Mouse (Mus musculus) limb, embryonic 13.5 days (tissue): ENCODE results near the gene Mrps9. TPM values are rescaled to one million over a fixed set of nuclear protein-coding genes. Genes with fewer than 3 reads are reported as not detected.

Experiments
- ATAC-seq: fragments of 200-750 bp; cut with Nextera tagmentation; 2 replicates; pipeline ENCODE4 v1.8.0; 2017; ENCODE audit warnings: low read depth, moderate number of reproducible peaks, moderate TSS enrichment; ENCODE audit not compliant: low FRiP score
- H3K27ac ChIP-seq: fragments of 300-500 bp; sonication (generic); 2 replicates; pipeline ENCODE4 v1.5.1; 2015; ENCODE audit warnings: inconsistent platforms, mild to moderate bottlenecking, moderate library complexity
- H3K27me3 ChIP-seq: fragments of 300-500 bp; sonication (generic); 2 replicates; pipeline ENCODE4 v1.6.1; 2015; ENCODE audit warnings: mild to moderate bottlenecking, inconsistent platforms
- H3K36me3 ChIP-seq: fragments of 300-500 bp; sonication (generic); 2 replicates; pipeline ENCODE4 v1.6.1; 2015; ENCODE audit warnings: inconsistent platforms, mild to moderate bottlenecking, moderate library complexity
- H3K4me1 ChIP-seq: fragments of 300-500 bp; sonication (generic); 2 replicates; pipeline ENCODE4 v1.6.1; 2015; ENCODE audit warnings: inconsistent platforms
- H3K4me2 ChIP-seq: fragments of 300-500 bp; sonication (generic); replicated peaks from 2 replicates; pipeline ENCODE4 v1.6.1; 2015; ENCODE audit warnings: inconsistent platforms, mild to moderate bottlenecking, moderate library complexity
- H3K4me3 ChIP-seq: fragments of 300-500 bp; sonication (generic); 2 replicates; pipeline ENCODE4 v1.5.1; 2015; ENCODE audit warnings: moderate library complexity, mild to moderate bottlenecking, inconsistent platforms
- H3K9ac ChIP-seq: fragments of 300-500 bp; sonication (generic); 2 replicates; pipeline ENCODE4 v1.6.1; 2015; ENCODE audit warnings: mild to moderate bottlenecking, inconsistent platforms
- H3K9me3 ChIP-seq: fragments of 300-500 bp; sonication (generic); 2 replicates; pipeline ENCODE4 v1.6.1; 2016; ENCODE audit warnings: inconsistent platforms
- WGBS: fragments of 180-500 bp; shearing (Covaris S2); methylation state at CpG from one replicate; pipeline ENCODE4 v1.1.7; 2015; 5-methylcytosine and 5-hydroxymethylcytosine counted together
- polyA plus RNA-seq: library from polyadenylated mRNA; unstranded; fragments of >200 nt; fragmentation: Nextera tagmentation; extraction: Ambion mirVana; gene quantifications from 2 replicates; pipeline ENCODE4 v1.2.1, GENCODE M21; 2015

Mrps9 gene
- polyA plus RNA-seq, result 46.6 and 51.7 TPM in 2 replicates

GRCm38 (mm10) chr1:42850663-42851397, at the start of gene Mrps9:
Gene Mrps9, plus strand, starts transcription at chr1:42851233.
- H3K9me3 ChIP-seq, result no peaks in the 10 kb centered on the region
- H3K4me1 ChIP-seq, result peaks cover 14% of the 10 kb centered on the region
- no peaks in the 10 kb centered on the region for H3K36me3 ChIP-seq
- peak within 1 kb of the TSS; percentile 78 for H3K4me2 ChIP-seq
- WGBS, result under 1% methylated on average over 22 of the region's 23 CpGs
- H3K9ac ChIP-seq, result peak within 1 kb of the TSS; percentile 88
- H3K27me3 ChIP-seq, result no peaks in the 10 kb centered on the region
- H3K27ac ChIP-seq, result peak within 1 kb of the TSS; percentile 58; the same call in 1 of the 2 replicates
- peak; percentile 100 for ATAC-seq
- H3K4me3 ChIP-seq, result peak within 1 kb of the TSS; percentile 96

DNA sequence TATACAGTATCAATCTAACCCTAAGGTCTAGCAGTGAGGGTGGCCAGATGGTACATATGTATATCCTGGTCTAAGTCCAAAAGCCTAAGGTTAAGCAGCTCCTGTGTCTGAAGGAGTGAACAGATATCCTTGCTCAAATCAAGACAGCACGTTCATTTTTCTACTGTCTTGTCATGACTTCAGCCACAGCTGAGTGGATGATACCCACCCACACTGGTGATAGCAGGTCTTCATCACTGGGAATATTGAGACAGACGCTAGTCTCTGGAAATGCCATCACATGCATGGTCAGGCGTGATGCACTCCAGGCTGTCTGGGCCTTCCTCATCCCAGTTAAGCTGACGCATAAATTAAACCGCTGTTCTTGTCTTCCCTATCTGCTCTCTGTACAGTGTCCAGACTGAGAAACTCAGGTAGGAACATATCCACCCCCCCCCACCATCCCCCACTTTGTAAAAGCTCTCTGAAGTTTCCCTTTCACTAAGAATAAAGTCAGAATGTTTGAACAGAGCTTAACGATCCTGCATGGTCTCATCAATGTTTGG, 37.7 kb upstream of the Mrps9 start:
- Histone ChIP-seq H3K27me3 (no peaks in the 10 kb centered on the region), H3K4me3 (no peak overlapping the region), H3K9ac (no peak overlapping the region), H3K9me3 (no peaks in the 10 kb centered on the region), H3K4me2 (no peak overlapping the region), H3K4me1 (no peaks in the 10 kb centered on the region), H3K36me3 (no peaks in the 10 kb centered on the region), H3K27ac (no peak overlapping the region)
- no peak for ATAC-seq
- 88% methylated on average over 6 of the region's 6 CpGs for WGBS

GRCm38 (mm10) chr1:42814798-42815619, 36.0 kb upstream of the Mrps9 start:
- no peak for ATAC-seq
- Histone ChIP-seq H3K36me3 (no peaks in the 10 kb centered on the region), H3K4me3 (no peak overlapping the region), H3K4me2 (no peak overlapping the region), H3K27me3 (no peaks in the 10 kb centered on the region), H3K9me3 (no peaks in the 10 kb centered on the region), H3K27ac (no peak overlapping the region), H3K4me1 (no peaks in the 10 kb centered on the region), H3K9ac (no peak overlapping the region)
- whole genome bisulfite sequencing, result 84% methylated on average over 15 of the region's 15 CpGs

- peak overlapping the region; percentile 58; the same call in 1 of the 2 replicates for H3K27ac ChIP-seq
- under 1% methylated on average over 21 of the region's 21 CpGs for WGBS
Measured at GRCm38 (mm10) chr1:42851398-42851767, 350 bp downstream of the Mrps9 start.

DNA sequence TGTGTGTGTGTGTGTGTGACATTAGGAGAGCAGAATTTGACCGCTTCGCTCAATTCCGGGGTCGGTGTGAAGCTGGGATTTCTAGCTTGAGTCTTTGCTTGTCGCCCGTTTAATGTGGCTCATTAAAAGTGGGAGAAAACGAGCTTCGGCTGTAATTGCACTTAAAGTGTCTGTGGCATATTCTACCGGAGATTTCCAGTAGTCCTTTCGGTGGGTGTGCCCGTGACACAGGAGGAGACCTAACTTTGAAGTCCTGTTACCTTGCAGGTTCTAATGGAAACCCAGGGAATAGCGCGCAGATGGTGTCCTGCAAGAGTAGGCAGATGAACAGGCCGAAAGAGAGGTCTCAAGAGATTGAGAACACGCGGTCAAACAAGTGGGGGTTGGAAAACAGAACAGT, 777 bp downstream of the Mrps9 start:
- Histone ChIP-seq H3K36me3 (no peaks in the 10 kb centered on the region), H3K27me3 (no peaks in the 10 kb centered on the region), H3K4me1 (peaks cover 14% of the 10 kb centered on the region), H3K4me2 (peak overlapping the region; percentile 78), H3K4me3 (peak overlapping the region; percentile 96), H3K9me3 (no peaks in the 10 kb centered on the region), H3K9ac (peak overlapping the region; percentile 88), H3K27ac (no peak overlapping the region)
- ATAC-seq, result no peak
- 1% methylated on average over 16 of the region's 16 CpGs for WGBS

More at GRCm38 (mm10) chr1:42851398-42851767, 350 bp downstream of the Mrps9 start:
- H3K36me3 ChIP-seq, result no peaks in the 10 kb centered on the region
- peak overlapping the region; percentile 78 for H3K4me2 ChIP-seq
- no peaks in the 10 kb centered on the region for H3K27me3 ChIP-seq
- H3K9me3 ChIP-seq, result no peaks in the 10 kb centered on the region
- peaks cover 14% of the 10 kb centered on the region for H3K4me1 ChIP-seq
- peak overlapping the region; percentile 96 for H3K4me3 ChIP-seq
- peak overlapping the region; percentile 88 for H3K9ac ChIP-seq
- no peak; the same call in 1 of the 2 replicates for ATAC-seq

- Histone ChIP-seq H3K4me2 (no peak overlapping the region), H3K9ac (no peak overlapping the region), H3K4me1 (no peaks in the 10 kb centered on the region), H3K27ac (no peak overlapping the region), H3K36me3 (peaks cover 35% of the 10 kb centered on the region), H3K9me3 (no peaks in the 10 kb centered on the region), H3K27me3 (no peaks in the 10 kb centered on the region), H3K4me3 (no peak overlapping the region)
- no peak for ATAC-seq
- WGBS, result 88% methylated on average over 5 of the region's 5 CpGs
Measured at GRCm38 (mm10) chr1:42864719-42865250, 13.8 kb downstream of the Mrps9 start.

DNA sequence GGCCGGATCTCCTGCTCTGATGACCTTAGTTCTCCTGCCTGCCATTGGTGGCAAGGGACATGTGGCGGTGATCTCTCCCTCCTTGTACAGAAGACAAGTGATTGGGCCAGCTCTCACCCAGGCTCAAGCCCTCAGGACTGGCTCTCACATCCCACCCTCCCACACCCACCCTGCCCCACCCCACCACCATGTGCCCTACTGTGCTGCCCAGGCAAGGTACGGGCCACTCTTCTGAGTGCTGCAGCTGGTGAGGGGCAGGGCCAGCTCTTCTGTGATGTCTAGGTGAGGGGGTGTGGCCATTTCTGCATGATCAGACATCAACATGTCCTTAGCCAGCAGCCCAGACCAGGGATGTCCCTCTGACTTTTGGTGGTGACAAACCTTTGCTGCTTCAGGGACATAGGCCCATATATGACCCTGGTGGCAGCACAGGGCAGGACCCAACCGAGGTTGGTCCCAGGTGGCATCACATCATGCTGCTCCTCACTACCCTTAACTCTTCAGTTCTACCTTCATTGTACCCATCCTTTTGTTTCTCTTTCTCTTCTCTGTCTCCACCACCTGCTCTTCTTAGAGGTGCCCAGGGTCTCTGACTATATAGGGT, 14.4 kb downstream of the Mrps9 start:
- 95% methylated on average over 4 of the region's 4 CpGs for WGBS
- Histone ChIP-seq H3K27ac (no peak overlapping the region), H3K9ac (no peak overlapping the region), H3K4me1 (no peaks in the 10 kb centered on the region), H3K27me3 (no peaks in the 10 kb centered on the region), H3K36me3 (peaks cover 35% of the 10 kb centered on the region), H3K4me2 (no peak overlapping the region), H3K4me3 (no peak overlapping the region), H3K9me3 (no peaks in the 10 kb centered on the region)
- no peak for ATAC-seq

DNA sequence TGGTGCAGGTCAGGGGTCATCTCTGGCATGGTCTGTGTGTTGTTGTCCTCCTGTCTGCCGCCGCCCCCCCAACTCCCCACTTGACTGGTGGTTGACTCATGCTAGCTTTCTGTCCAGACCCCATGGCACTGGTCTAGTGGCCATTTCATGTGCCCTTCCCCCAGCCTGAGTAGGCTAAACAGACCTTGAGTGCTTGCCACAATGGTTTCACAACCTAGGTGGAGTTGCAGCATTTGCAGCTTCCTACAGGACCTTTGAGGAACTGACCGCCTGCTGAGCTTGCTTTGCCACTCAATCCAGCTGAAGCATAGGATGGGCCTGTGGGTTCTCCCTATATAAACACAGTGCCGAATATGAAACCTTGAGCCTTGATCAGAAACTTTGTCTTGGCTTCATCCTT, 15.0 kb downstream of the Mrps9 start:
- Histone ChIP-seq H3K27ac (no peak overlapping the region), H3K36me3 (peaks cover 35% of the 10 kb centered on the region), H3K9me3 (no peaks in the 10 kb centered on the region), H3K4me1 (no peaks in the 10 kb centered on the region), H3K9ac (no peak overlapping the region), H3K27me3 (no peaks in the 10 kb centered on the region), H3K4me2 (no peak overlapping the region), H3K4me3 (no peak overlapping the region)
- ATAC-seq, result no peak
- 92% methylated on average over 4 of the region's 4 CpGs for WGBS

- no peak overlapping the region for H3K27ac ChIP-seq
- H3K9me3 ChIP-seq, result no peaks in the 10 kb centered on the region
- H3K4me2 ChIP-seq, result no peak overlapping the region
- ATAC-seq, result no peak
- H3K27me3 ChIP-seq, result no peaks in the 10 kb centered on the region
- no peaks in the 10 kb centered on the region for H3K4me1 ChIP-seq
- WGBS, result 95% methylated on average over 3 of the region's 3 CpGs
- H3K36me3 ChIP-seq, result peaks cover 35% of the 10 kb centered on the region
- no peak overlapping the region for H3K4me3 ChIP-seq
- no peak overlapping the region for H3K9ac ChIP-seq
Measured at GRCm38 (mm10) chr1:42867188-42867587, 16.2 kb downstream of the Mrps9 start.

DNA sequence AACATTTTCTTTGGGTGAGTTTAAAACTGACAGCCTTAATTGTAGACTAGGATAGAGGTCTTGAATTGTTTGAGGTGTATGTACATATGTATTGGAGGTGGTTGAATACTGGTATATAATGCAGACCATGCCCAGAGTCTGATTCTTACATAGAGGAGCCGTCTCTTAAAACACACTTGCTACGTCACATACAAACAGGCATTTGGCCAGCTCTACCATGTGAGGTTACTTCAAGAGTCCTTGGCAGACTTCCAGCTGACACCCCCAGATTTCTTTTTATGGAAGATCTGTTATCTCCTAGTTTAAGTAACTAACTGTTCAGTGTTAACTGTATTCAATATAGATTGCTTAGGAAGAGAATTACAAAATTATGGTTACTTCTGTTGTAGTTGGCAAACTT, 23.1 kb downstream of the Mrps9 start:
- 81% methylated on average over 2 of the region's 2 CpGs for WGBS
- no peak for ATAC-seq

DNA sequence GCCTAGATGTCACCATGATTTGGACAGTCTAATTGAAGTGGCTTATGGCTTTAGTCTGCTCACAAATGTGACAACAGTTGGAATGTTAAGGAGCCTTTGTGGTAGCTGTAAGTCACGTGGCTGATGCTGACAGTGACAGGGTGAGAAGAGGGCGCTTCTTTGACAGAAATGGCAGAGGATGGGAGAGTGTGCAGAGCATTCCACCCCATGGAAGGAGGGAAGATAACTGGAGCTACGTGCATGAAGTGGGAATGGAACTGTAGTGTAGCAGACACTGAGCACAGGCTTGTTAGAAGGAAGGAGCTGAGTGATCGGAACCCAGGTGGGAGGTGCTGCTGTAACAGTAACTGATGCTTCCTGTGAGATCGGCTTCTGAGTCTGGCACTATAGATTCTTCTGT, 24.2 kb downstream of the Mrps9 start:
- Histone ChIP-seq H3K9ac (no peak overlapping the region), H3K4me2 (no peak overlapping the region), H3K4me3 (no peak overlapping the region), H3K36me3 (no peaks in the 10 kb centered on the region), H3K27ac (no peak overlapping the region), H3K27me3 (no peaks in the 10 kb centered on the region), H3K9me3 (no peaks in the 10 kb centered on the region), H3K4me1 (no peaks in the 10 kb centered on the region)
- 83% methylated on average over 5 of the region's 5 CpGs for WGBS
- ATAC-seq, result no peak

More for the DNA sequence above, 23.1 kb downstream of the Mrps9 start:
- Histone ChIP-seq H3K36me3 (no peaks in the 10 kb centered on the region), H3K4me1 (no peaks in the 10 kb centered on the region), H3K4me3 (no peak overlapping the region), H3K9me3 (no peaks in the 10 kb centered on the region), H3K27me3 (no peaks in the 10 kb centered on the region), H3K27ac (no peak overlapping the region), H3K4me2 (no peak overlapping the region), H3K9ac (no peak overlapping the region)
